Mouse (Mus musculus) ES-E14 (cell line): ENCODE measurements around the gene Hmcn1.

Experiments used
- CHD2 ChIP-seq: IDR thresholded peaks from 2 replicates; pipeline ENCODE4 v1.6.1; 2014; ENCODE audit warnings: mild to moderate bottlenecking, low read depth, low read length, inconsistent platforms
- HCFC1 ChIP-seq: IDR thresholded peaks from 2 replicates; pipeline ENCODE4 v1.6.1; 2012; ENCODE audit warnings: low read length, inconsistent platforms, borderline replicate concordance; ENCODE audit not compliant: insufficient read depth
- MAFK ChIP-seq: IDR thresholded peaks from 2 replicates; pipeline ENCODE4 v1.6.1; 2014; ENCODE audit warnings: mild to moderate bottlenecking, low read depth, low read length, inconsistent platforms; ENCODE audit not compliant: insufficient read depth
- ZC3H11A ChIP-seq: IDR thresholded peaks from 2 replicates; pipeline ENCODE4 v1.6.1; 2012; ENCODE audit warnings: low read depth, mild to moderate bottlenecking, inconsistent platforms, low read length, borderline replicate concordance

DNA sequence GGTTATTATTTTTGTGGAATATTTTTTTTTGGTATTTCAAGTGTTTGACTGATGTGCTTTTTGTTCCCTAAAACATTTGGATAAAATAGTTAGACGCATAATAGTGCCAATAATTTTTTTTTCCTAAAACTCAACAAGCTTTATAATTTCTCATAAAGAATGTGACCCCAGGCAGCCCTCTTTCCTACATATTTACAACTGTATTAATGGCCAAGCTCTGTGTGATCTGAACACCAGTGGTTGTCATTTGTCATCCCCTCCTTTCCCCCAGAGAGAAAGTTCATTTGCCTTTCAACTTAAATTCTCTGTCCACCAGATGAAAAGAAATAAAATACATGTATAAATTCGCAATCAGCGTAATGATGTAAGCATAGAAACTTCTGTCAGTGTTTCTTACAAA, 121.1 kb downstream of the Hmcn1 start:
- no peak for TF ChIP-seq ZC3H11A
- no peak for TF ChIP-seq MAFK
- TF ChIP-seq HCFC1 = no peak
- TF ChIP-seq CHD2 = no peak
